Mouse (Mus musculus) right cerebral cortex, postnatal 14 days (tissue): ENCODE data around the gene Prkd1.
"Not testable (repeated sequence)": the region's sequence is repeated elsewhere in the genome, so short reads cannot be mapped to it uniquely, and the experiment has no call there.

Source experiments
- DNase-seq: peaks from one replicate; pipeline ENCODE4 v3.0.0; 2022

Prkd1 gene

DNA sequence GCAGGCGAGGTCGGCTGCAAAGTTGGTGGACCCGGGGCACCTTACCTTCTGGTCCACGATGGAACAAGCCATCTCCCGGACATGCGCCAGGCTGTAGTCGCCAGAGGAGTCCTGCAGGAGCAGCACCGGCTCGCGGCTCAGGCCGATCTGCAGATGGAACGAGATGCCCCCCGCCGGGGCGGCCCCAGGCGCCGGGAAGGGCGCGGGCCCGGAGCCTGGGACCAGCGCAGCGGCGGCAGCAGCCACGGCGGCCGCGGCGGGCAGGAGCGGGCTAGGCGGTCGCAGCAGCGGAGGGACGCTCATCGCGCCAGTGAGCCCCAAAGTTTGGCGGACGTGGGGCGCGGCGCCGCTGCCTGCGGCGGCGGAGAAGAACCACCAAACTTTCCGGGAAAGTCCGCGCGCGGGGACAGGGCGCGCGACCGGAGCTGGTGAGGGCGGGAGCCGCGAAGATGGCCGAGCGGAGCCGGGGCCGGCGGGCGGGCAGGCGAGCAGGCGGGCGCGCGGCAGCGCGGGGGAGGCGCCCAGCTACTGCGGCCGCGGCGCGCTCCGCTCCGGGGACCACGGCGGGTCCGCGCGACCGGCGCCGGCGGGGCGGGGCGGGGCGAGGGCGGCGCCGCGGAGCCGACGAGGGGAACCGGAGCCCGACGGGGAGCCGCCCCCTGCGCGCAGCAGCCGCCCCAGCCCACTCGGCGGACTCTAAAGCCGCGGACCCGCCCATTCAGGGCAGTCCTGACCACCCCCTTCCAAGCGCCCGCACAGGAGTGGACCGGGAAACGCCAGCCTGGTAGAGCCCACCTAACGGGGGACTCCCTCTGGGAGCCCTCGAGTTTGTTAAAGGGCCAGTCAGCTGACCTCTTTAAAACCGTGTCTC is at the start of gene Prkd1:
Gene Prkd1, minus strand, starts transcription at position 428 of the 871 bp plus-strand sequence.
- DNase-seq = peak; percentile 55

GRCm38 (mm10) chr12:50697492-50697891 is 48.6 kb upstream of the Prkd1 start:
- no peak for DNase-seq

GRCm38 (mm10) chr12:50648176-50648670 is 675 bp downstream of the Prkd1 start:
- no peak for DNase-seq

GRCm38 (mm10) chr12:50646857-50647256 is 2.0 kb downstream of the Prkd1 start:
- DNase-seq = no peak

GRCm38 (mm10) chr12:50642671-50643070 is 6.2 kb downstream of the Prkd1 start:
- DNase-seq = no peak

- no peak for DNase-seq
Measured at GRCm38 (mm10) chr12:50640171-50640570, 8.7 kb downstream of the Prkd1 start.

- no peak for DNase-seq
Measured at GRCm38 (mm10) chr12:50634436-50634835, 14.5 kb downstream of the Prkd1 start.

DNA sequence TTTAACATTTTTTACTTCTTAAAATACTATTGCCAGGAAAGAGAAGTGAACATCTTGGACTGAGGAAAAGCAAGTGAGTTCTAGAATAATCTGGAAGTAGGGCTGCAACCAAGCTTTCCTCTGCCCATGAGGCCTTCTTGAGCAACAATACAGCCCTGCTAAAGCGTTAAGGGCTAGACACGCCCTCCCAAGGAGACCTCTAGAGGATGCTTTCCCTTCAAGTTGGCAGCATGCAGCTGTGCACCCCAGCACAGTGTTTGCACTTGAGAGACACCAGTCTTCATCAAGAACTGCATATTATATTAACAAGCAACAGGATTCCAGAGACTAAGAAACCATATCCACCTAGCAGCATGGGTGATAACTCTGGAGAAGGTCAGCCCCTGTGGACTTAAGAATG is 22.8 kb downstream of the Prkd1 start:
- not testable (repeated sequence) for DNase-seq

- no peak for DNase-seq
Measured at GRCm38 (mm10) chr12:50624175-50624574, 24.7 kb downstream of the Prkd1 start.

DNA sequence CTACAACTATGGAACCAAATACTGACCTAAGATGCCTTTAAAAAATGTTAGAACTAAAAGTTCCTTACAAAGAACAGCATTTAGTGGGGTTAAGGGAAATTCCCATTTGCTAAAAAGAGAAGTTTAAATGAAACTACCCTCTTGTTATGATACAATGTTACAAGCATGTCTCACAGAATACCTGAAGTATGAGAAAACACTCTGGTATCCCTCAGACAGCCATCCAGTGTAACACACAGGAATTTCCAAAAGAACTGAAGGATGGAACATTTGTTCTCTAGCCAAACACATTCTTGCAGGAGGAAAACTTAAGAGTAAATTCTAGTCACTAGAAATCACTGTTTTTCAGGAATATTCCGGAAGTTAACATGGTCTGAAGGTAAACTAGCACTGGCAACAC is 33.0 kb downstream of the Prkd1 start:
- DNase-seq = no peak

- no peak for DNase-seq
Measured at GRCm38 (mm10) chr12:50614341-50614740, 34.6 kb downstream of the Prkd1 start.

- DNase-seq = no peak
Measured at GRCm38 (mm10) chr12:50606703-50607500, 42.0 kb downstream of the Prkd1 start.

- no peak for DNase-seq
Measured at GRCm38 (mm10) chr12:50599370-50599769, 49.5 kb downstream of the Prkd1 start.

- DNase-seq = no peak
Measured at GRCm38 (mm10) chr12:50598053-50598988, 50.6 kb downstream of the Prkd1 start.

- DNase-seq = no peak
Measured at GRCm38 (mm10) chr12:50597467-50597866, 51.4 kb downstream of the Prkd1 start.

GRCm38 (mm10) chr12:50595777-50596176 is 53.1 kb downstream of the Prkd1 start:
- DNase-seq = no peak

DNA sequence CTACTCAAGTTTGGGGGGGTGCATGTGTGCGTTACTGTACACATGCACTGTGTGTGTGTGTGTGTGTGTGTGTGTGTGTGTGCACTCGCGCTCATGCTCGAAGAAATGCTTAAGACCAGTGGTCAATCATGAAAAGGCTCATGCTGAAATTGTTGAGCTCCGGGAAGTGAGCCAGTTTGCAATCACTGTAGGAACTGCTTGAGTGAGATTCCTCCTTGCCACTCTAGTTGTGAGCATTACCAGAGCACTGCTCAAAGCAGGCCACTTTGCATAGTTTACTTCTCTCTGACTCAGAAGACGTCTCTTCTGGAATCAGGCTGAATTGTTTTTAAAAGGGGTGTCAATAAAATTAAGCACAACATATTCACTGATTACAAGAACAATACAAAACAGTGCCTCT is 54.4 kb downstream of the Prkd1 start:
- no peak for DNase-seq

DNA sequence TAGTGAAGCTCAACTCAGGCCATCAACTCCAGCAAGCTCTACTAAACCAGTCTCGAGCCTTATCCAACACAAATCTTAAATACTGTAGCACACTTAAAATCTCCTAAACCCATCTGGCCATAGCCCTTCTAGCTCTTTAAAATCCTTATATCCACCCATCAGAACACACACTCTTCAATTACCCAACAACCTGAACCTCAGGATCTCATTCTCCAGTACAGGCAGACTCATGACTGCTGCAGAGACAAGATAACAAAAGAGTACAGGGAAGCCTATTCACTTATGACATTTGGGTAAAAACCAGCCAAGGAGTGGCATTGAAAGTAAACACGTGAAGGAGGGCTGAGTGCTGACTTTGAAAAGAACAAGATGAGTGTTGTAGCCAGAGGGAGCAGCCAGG is 55.4 kb downstream of the Prkd1 start:
- DNase-seq = no peak

DNA sequence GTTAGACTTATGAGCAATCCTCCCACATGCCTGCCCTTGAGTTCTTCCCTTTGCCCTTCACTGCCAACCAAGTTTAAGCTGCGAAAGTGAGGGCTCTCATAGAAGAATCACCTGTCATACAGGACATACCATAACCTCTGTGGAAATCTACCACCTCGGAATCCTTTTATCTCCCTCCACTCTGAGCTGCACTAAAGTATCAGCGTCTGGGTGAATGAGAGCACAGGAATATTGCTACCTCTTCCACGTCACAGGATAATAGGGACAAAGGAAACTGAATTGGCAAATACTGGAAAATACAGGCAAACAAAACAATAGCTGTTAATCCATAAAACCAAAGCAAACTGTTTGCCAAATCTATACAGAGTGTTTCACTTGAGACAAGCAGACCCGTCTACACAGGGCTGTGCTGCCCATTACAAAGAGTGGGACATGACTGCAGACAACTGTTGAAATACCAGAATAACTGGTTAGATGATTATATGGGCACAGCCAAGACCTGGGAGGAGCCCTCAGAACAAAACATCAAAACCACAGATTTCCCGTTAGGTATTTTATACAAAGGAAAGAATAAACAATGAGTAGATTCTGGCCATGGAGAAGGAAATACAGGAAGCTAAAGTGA is 60.6 kb downstream of the Prkd1 start:
- no peak for DNase-seq

DNA sequence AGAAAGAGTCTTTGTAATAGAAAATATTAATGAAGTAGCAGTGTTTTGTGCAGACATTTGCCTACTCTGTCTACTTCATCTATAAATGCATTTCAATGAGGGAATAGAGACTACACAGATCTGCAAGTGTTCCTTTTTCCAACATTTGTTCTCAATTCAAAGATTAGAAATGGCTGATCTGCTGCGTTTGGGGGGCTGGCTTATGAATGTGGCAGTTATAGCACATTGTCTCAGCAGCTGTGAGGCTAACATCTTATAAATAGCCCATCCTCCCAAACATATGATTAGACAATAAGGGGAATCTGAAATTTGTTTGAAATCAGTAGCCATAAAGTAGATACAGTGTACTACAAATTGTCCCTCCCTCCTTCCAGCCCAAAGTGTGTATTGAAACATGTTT is 83.7 kb downstream of the Prkd1 start:
- DNase-seq = no peak

DNA sequence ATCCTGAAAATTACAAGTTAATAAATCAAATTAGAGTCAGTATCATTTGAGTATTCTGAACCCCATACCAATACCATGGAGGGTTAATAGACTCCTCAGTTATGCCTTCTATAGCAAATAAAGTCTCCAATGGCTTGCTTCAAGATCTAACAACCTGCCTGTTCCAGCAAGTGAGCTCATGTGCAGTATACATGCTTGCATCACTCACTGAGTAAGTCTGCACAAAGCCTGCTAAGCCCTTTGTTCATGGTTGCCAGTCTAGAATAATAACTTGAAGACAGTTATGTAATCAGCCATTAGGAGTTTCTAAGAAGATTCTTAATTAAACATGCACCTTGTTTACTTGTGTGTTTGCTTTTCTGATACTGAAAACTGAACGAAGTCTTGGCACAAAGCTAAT is 88.4 kb downstream of the Prkd1 start:
- DNase-seq = no peak

- DNase-seq = no peak
Measured at GRCm38 (mm10) chr12:50558231-50558630, 90.7 kb downstream of the Prkd1 start.
